Mouse (Mus musculus) ES-Bruce4 (cell line): ENCODE data around the gene C1qa. TPM values are rescaled to one million over a fixed set of nuclear protein-coding genes. Genes with fewer than 3 reads are reported as not detected.

Experiments used
- H3K27ac ChIP-seq: 2 replicates; pipeline ENCODE4 v1.5.1; 2012; ENCODE audit warnings: low read length, inconsistent platforms; ENCODE audit not compliant: insufficient read depth
- H3K27me3 ChIP-seq: 2 replicates; pipeline ENCODE4 v1.6.1; 2012; ENCODE audit warnings: mild to moderate bottlenecking, low read length, inconsistent platforms; ENCODE audit not compliant: control insufficient read depth, poor library complexity, insufficient read depth, severe bottlenecking
- H3K36me3 ChIP-seq: 2 replicates; pipeline ENCODE4 v1.6.1; 2012; ENCODE audit warnings: inconsistent platforms, mild to moderate bottlenecking, low read length, moderate library complexity; ENCODE audit not compliant: control insufficient read depth, poor library complexity, insufficient read depth, severe bottlenecking
- H3K4me1 ChIP-seq: one replicate; pipeline ENCODE4 v1.8.1; 2011; ENCODE audit warnings: low read length; ENCODE audit not compliant: control insufficient read depth, insufficient read depth
- H3K4me3 ChIP-seq: 2 replicates; pipeline ENCODE4 v1.5.1; 2011; ENCODE audit warnings: low read depth, mild to moderate bottlenecking, low read length
- H3K9ac ChIP-seq: 2 replicates; pipeline ENCODE4 v1.6.1; 2012; ENCODE audit warnings: low read depth, mild to moderate bottlenecking, inconsistent platforms; ENCODE audit not compliant: poor library complexity, severe bottlenecking
- H3K9me3 ChIP-seq: replicated peaks from 2 replicates; pipeline ENCODE4 v1.6.1; 2012; ENCODE audit warnings: mild to moderate bottlenecking, low read length, inconsistent platforms; ENCODE audit not compliant: control insufficient read depth, poor library complexity, insufficient read depth, severe bottlenecking
- CTCF ChIP-seq: IDR thresholded peaks from one replicate; pipeline ENCODE4 v1.8.1; 2011; ENCODE audit warnings: low read depth, low read length
- EP300 ChIP-seq: IDR thresholded peaks from 2 replicates; pipeline ENCODE4 v1.6.1; 2011; ENCODE audit warnings: low read depth, low read length; ENCODE audit not compliant: insufficient read depth
- POLR2A ChIP-seq: IDR thresholded peaks from one replicate; pipeline ENCODE4 v1.8.1; 2011; ENCODE audit warnings: low read length; ENCODE audit not compliant: insufficient read depth
- polyA plus RNA-seq: library from polyadenylated mRNA; stranded (reverse); fragments of >200 nt; gene quantifications from 2 replicates; pipeline ENCODE4 v1.2.4, GENCODE M21; 2011; ENCODE audit warnings: low read depth; ENCODE audit not compliant: missing spikeins, insufficient read depth, insufficient read length

C1qa gene
- polyA plus RNA-seq, 1 experiment, result not detected

DNA sequence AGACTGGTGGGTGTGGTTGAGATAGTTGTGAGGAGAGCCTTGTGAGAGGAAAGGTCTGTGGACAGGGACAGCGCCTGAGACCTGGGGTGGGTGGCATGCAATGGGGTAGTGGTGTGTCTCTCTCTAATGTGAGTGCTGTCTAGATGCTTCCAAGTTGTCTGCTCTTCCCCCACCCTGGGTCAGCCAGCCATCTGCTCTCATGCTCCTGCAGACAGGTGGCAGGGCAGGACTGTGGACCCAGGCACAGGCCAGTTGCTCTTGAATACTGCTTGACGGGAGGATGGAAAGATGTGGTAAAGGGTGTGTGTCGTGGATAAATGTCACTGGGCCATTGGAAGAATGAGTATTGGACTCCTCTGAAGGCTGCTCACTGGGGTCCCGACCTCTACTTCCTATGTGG, 38.7 kb upstream of the C1qa start:
- H3K4me1 ChIP-seq, result no peaks in the 10 kb centered on the region
- H3K9me3 ChIP-seq, result no peaks in the 10 kb centered on the region
- TF ChIP-seq CTCF (no peak), POLR2A (no peak), EP300 (no peak)
- H3K36me3 ChIP-seq, result no peaks in the 10 kb centered on the region
- no peak overlapping the region for H3K27ac ChIP-seq
- no peak overlapping the region for H3K4me3 ChIP-seq
- no peak overlapping the region for H3K9ac ChIP-seq
- H3K27me3 ChIP-seq, result no peaks in the 10 kb centered on the region

DNA sequence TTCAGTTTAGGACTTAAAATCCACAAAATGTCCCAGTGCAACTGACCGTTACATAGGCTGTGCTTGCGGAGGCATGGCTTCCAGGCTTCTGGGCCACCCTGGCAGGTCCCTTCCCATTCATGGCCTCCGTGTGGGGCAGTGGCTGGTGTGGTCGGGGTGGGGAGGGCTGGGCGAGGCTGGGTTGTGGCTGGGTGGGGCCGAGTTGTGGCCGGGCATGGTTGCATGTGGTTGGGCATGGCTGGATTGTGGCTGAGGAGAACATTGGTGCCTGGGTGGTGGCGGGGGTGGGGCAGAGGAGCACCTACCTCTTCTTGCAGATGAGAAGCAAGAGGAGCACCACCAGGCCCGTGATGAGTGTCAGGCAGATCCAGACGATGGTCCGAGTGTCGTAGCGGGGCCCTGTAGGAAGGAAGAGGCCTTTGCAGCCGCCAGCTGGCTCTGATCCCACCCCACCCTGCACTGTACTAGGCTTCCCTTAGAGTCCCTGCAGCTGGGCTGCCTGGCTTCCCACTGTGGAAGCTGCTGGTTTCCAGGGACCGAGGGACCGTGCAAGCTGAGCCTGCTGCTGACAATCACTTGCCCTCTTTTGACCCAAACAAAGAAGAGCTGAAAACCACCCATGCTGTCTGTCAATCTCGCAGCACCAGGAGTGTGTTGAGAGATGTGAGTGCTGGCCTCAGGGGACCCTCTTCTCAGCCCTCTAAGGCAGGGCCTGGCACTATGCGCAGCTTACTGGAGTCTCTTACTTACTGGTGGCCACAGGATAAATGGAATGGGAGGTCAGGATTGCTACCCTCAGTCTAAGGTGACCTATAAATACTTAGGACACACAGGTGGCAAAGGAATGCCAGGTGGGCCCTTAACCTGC, 36.4 kb upstream of the C1qa start:
- H3K4me1 ChIP-seq, result no peaks in the 10 kb centered on the region
- H3K27ac ChIP-seq, result no peak overlapping the region
- H3K36me3 ChIP-seq, result no peaks in the 10 kb centered on the region
- no peak overlapping the region for H3K9ac ChIP-seq
- H3K27me3 ChIP-seq, result no peaks in the 10 kb centered on the region
- TF ChIP-seq POLR2A (no peak), CTCF (no peak), EP300 (no peak)
- no peaks in the 10 kb centered on the region for H3K9me3 ChIP-seq
- H3K4me3 ChIP-seq, result no peak overlapping the region

DNA sequence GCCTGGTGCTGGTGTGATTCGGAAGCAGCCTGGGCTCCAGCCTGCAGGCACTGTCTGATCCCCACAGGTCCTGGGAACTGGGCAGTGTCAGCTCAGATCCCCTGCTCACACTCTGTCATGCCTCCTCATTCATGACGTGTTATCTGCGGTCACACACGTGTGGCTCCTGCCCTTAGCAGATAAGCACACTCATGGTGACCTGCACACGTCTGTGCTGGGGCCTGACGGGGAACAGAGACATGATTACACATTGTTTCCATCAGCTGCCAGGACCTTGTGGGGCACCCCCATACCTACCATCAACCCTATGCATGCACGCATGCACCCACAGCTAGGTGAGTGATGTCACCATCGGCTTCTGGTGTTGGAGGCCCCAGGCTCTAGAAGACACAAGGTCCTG, 31.9 kb upstream of the C1qa start:
- no peaks in the 10 kb centered on the region for H3K27me3 ChIP-seq
- H3K9ac ChIP-seq, result no peak overlapping the region
- H3K4me1 ChIP-seq, result no peaks in the 10 kb centered on the region
- H3K36me3 ChIP-seq, result no peaks in the 10 kb centered on the region
- TF ChIP-seq EP300 (no peak), POLR2A (no peak), CTCF (no peak)
- no peak overlapping the region for H3K4me3 ChIP-seq
- H3K9me3 ChIP-seq, result no peaks in the 10 kb centered on the region
- no peak overlapping the region for H3K27ac ChIP-seq

DNA sequence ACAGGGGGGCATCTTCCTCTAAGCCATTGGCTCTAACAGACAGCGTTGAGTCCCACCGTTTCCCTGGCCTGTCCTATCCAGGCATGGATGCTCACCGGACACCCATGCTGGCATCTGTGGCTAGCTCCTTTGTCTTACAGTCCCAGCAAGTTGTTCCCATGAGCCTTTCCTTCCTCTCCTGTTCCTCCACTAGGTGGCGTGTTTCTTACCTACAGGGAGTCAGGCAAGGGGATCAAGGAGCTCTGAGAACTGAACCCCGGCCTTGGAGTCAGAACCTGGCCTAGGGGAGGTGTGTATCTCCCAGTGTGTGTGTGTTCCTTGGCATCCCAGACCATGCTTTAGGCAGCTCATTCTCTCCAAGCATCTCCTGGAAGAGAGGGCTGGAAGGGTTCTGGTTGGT, 30.3 kb upstream of the C1qa start:
- Histone ChIP-seq H3K4me1 (no peaks in the 10 kb centered on the region), H3K27me3 (no peaks in the 10 kb centered on the region), H3K4me3 (no peak overlapping the region), H3K36me3 (no peaks in the 10 kb centered on the region), H3K9ac (no peak overlapping the region), H3K9me3 (no peaks in the 10 kb centered on the region), H3K27ac (no peak overlapping the region)
- peak; percentile 70 for TF ChIP-seq CTCF
- TF ChIP-seq POLR2A, result no peak

DNA sequence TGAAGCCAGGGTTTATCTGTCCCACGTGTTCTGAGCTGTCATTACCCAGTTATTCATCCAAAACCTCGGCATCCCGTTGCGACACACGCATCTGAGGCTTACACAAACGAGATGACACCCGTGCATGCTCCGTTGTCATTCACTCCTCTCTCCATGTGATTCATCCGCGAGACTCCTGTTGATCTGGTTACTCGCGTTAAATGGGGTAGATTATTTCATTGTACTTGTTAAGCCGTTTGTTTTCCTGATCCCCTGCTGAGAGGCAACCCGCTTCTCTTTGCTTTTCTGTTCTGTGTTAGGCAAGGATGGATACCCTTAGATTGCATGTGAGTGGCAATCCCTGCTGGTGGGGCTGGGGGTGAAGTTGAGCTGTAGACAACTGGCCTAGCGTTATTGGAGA, 27.2 kb upstream of the C1qa start:
- Histone ChIP-seq H3K9ac (no peak overlapping the region), H3K4me3 (no peak overlapping the region), H3K27ac (no peak overlapping the region), H3K4me1 (no peaks in the 10 kb centered on the region), H3K27me3 (no peaks in the 10 kb centered on the region), H3K9me3 (no peaks in the 10 kb centered on the region), H3K36me3 (no peaks in the 10 kb centered on the region)
- no peak for TF ChIP-seq CTCF
- TF ChIP-seq POLR2A, result no peak
- no peak for TF ChIP-seq EP300

DNA sequence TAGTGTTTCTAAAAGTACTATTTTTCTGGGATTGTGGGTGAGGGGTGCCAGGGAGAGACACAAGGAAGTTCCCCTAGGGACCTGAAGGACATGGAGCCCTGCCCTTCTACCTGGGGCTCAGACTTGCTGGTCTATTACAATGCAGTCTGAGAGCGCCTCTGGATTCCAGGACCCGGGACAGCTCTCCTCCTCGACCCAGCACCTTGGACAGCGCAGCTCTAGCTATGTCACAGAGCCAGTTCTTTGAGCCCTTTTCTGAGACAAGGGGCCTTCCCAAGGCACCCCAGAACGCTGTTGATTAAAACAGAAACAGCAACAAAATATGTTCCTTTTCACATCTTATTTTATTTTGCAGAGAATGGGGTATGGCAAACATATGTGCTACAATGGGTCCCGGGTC, 25.9 kb upstream of the C1qa start:
- no peak for TF ChIP-seq EP300
- no peak for TF ChIP-seq POLR2A
- peak; percentile 3 for TF ChIP-seq CTCF
- Histone ChIP-seq H3K4me3 (no peak overlapping the region), H3K4me1 (no peaks in the 10 kb centered on the region), H3K27ac (no peak overlapping the region), H3K36me3 (no peaks in the 10 kb centered on the region), H3K9ac (no peak overlapping the region), H3K27me3 (no peaks in the 10 kb centered on the region), H3K9me3 (no peaks in the 10 kb centered on the region)
